Mouse (Mus musculus): ENCODE results near the gene Wnt5b. TPM values are rescaled to one million over a fixed set of nuclear protein-coding genes. Genes with fewer than 3 reads are reported as not detected.

Wnt5b gene
- polyA plus RNA-seq, 1 experiment = 0.04 TPM

DNA sequence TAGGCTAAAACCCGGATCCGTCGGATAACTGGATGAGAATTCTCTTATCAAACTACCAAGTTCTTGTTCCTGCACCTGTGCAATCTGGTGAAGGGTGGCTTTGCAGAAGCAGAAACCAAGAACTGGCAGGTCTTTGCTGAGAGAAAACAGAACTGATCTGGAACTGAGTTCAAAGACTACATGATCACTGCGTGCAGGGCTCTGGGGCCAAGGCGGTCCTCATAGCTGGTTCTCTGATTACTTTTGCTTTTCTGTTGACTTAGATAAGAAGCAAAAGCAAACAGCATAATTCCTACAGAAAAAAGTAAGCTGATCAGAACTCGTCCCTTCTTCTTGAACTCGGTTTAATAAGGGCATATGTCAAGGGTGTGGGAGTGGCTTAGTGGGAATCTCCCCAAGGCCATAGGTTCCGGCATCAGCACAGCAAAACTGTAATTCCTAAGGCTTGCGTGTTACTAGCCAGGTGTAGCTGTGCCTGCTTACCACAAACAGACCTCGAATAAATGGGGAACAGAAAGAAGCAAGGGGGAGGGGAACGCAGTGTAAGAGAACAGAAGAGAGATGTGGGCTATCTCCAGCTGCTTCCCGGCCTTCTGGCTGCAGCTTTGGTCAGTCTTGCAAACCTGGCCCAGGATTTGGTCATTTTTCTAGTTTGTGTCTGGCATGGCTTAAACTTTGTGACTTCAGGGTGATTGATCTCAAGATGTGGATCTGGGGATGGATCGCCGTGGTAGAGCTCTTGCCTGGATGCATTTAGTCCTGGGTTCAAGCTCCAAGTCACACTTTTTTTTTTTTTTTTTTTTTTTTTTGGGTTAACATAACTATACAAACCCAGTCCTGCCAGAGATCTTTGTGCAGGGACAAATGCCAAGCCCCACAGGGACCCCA is 148.5 kb downstream of the Wnt5b start:
- Histone ChIP-seq H3K36me3 (ENCODE audit: control insufficient read depth, insufficient read depth) (no peaks in the 10 kb centered on the region), H3K4me3 (no peak overlapping the region)
- TF ChIP-seq TCF3 (IDR thresholded peaks at IDR 0.05; ENCODE audit: insufficient read length, low read depth) (no peak), TCF12 (IDR thresholded peaks at IDR 0.05; ENCODE audit: insufficient read depth, poor library complexity, severe bottlenecking) (no peak), CEBPB (IDR thresholded peaks at IDR 0.05; ENCODE audit: insufficient read depth, poor library complexity, severe bottlenecking) (no peak), MYOG (IDR thresholded peaks at IDR 0.05; ENCODE audit: control insufficient read depth in 1 of 3, insufficient read depth in 1 of 3, insufficient read length in 2 of 3, low read depth in 2 of 3) (no peak), E2F4 (IDR thresholded peaks at IDR 0.05; ENCODE audit: insufficient read depth) (no peak)

DNA sequence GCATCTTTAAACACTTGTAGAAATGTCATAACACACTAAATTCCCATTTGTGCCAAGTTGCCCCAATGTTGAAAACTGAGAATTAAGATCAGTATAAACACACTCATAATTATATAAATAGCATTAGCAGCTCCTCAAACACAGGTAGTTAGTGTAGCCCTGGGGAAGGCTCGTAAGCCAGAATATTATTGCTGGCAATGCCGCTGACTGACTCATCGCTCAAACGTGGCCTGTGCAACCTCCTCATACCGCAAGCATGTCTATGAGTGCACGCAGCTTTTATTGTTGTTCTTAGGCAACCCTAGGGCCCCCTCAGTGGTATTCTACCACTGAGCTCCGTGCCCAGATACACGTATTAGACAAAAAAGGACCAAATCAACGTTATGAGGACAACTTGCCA is 151.3 kb downstream of the Wnt5b start:
- TF ChIP-seq CEBPB (IDR thresholded peaks at IDR 0.05; ENCODE audit: insufficient read depth, poor library complexity, severe bottlenecking) (peak; percentile 83), E2F4 (IDR thresholded peaks at IDR 0.05; ENCODE audit: insufficient read depth) (no peak), MYOD1 (IDR thresholded peaks at IDR 0.05; ENCODE audit: control insufficient read depth in 1 of 3, insufficient read length in 2 of 3, low read depth in 2 of 3) (peak in 1 of 3 experiments; percentile 31), REST (IDR thresholded peaks at IDR 0.05; ENCODE audit: insufficient read depth, insufficient read length) (no peak), TCF3 (IDR thresholded peaks at IDR 0.05; ENCODE audit: insufficient read length, low read depth) (no peak), SRF (IDR thresholded peaks at IDR 0.05; ENCODE audit: control insufficient read depth, insufficient read length, low read depth) (no peak), TCF12 (IDR thresholded peaks at IDR 0.05; ENCODE audit: insufficient read depth, poor library complexity, severe bottlenecking) (no peak), USF1 (IDR thresholded peaks at IDR 0.05; ENCODE audit: low read depth) (no peak), POLR2AphosphoS2 (IDR thresholded peaks at IDR 0.05; ENCODE audit: insufficient read length, low read depth) (no peak), POLR2A (IDR thresholded peaks at IDR 0.05; ENCODE audit: insufficient read length, low read depth) (no peak), MAX (IDR thresholded peaks at IDR 0.05; ENCODE audit: low read depth) (no peak)
- H3K36me3 ChIP-seq (ENCODE audit: control insufficient read depth, insufficient read depth) = no peaks in the 10 kb centered on the region
- H3ac ChIP-seq (ENCODE audit: control insufficient read depth, insufficient read length) = no peak overlapping the region
- H3K4me3 ChIP-seq = no peak overlapping the region
- peaks cover 2% of the 10 kb centered on the region for H3K79me2 ChIP-seq (ENCODE audit: control insufficient read depth, insufficient read depth)
- H3K4me2 ChIP-seq (ENCODE audit: low read depth) = peak overlapping the region; percentile 80
- no peaks in the 10 kb centered on the region for H3K27me3 ChIP-seq (ENCODE audit: control insufficient read depth, insufficient read depth, insufficient read length)

More for the DNA sequence above, 148.5 kb downstream of the Wnt5b start:
- Histone ChIP-seq H3K4me2 (ENCODE audit: low read depth) (peak overlapping the region; percentile 46), H3ac (ENCODE audit: control insufficient read depth, insufficient read length) (no peak overlapping the region), H3K79me2 (ENCODE audit: control insufficient read depth, insufficient read depth) (no peaks in the 10 kb centered on the region), H3K27me3 (ENCODE audit: control insufficient read depth, insufficient read depth, insufficient read length) (no peaks in the 10 kb centered on the region)

DNA sequence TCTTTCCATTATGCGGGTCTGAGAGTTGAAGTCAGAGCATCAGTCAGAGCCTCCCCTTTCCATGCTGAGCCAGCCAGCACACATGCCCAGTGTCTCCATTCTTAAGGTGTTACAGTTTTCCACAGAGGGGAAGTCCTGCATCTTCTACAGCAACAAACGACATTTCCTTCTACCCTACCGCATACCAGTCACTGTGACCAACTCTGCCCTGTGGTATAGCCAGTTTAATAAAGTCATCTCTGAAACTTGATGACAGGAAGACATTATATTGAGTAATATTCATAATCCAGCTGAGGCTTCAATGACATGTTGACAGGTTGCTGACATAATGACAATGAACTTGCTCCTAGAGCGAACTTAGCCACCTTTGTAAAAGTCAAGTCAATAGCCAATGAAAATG is 153.4 kb downstream of the Wnt5b start:
- peaks cover 24% of the 10 kb centered on the region for H3K79me2 ChIP-seq (ENCODE audit: control insufficient read depth, insufficient read depth)
- no peak for TF ChIP-seq POLR2AphosphoS2 (IDR thresholded peaks at IDR 0.05; ENCODE audit: insufficient read length, low read depth)
- TF ChIP-seq TCF12 (IDR thresholded peaks at IDR 0.05; ENCODE audit: insufficient read depth, poor library complexity, severe bottlenecking) = no peak
- TF ChIP-seq SRF (IDR thresholded peaks at IDR 0.05; ENCODE audit: control insufficient read depth, insufficient read length, low read depth) = no peak
- no peak for TF ChIP-seq E2F4 (IDR thresholded peaks at IDR 0.05; ENCODE audit: insufficient read depth)
- no peak for TF ChIP-seq MAX (IDR thresholded peaks at IDR 0.05; ENCODE audit: low read depth)
- TF ChIP-seq MYOG (IDR thresholded peaks at IDR 0.05; ENCODE audit: control insufficient read depth in 1 of 3, insufficient read depth in 1 of 3, insufficient read length in 2 of 3, low read depth in 2 of 3) = no peak
- TF ChIP-seq POLR2A (IDR thresholded peaks at IDR 0.05; ENCODE audit: insufficient read length, low read depth) = no peak
- TF ChIP-seq TCF3 (IDR thresholded peaks at IDR 0.05; ENCODE audit: insufficient read length, low read depth) = no peak
- no peak for TF ChIP-seq REST (IDR thresholded peaks at IDR 0.05; ENCODE audit: insufficient read depth, insufficient read length)
- no peak for TF ChIP-seq CEBPB (IDR thresholded peaks at IDR 0.05; ENCODE audit: insufficient read depth, poor library complexity, severe bottlenecking)
- TF ChIP-seq MYOD1 (IDR thresholded peaks at IDR 0.05; ENCODE audit: control insufficient read depth in 1 of 3, insufficient read length in 2 of 3, low read depth in 2 of 3) = no peak
- TF ChIP-seq USF1 (IDR thresholded peaks at IDR 0.05; ENCODE audit: low read depth) = no peak

DNA sequence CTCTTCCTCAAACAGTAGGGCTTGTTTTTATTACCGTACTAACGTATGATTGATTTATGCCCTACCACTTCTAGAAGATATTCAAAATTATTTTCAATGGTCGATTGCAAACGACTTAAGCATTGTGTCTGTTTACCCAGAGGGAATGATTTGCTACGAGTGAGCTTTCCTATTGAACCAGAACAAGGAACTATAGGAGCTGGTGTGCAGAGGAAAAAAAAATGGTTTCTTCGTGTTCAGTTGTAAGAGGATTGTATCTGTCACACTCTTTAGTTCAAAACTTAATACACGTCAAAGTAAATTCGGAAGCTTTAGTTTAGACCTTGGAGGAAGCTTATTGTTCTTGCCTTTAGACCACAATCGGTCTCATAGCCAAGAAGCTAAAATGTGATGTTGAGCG is 155.1 kb downstream of the Wnt5b start:
- Histone ChIP-seq H3ac (ENCODE audit: control insufficient read depth, insufficient read length) (peak overlapping the region; percentile 96), H3K27me3 (ENCODE audit: control insufficient read depth, insufficient read depth, insufficient read length) (no peaks in the 10 kb centered on the region), H3K79me2 (ENCODE audit: control insufficient read depth, insufficient read depth) (peaks cover 40% of the 10 kb centered on the region), H3K36me3 (ENCODE audit: control insufficient read depth, insufficient read depth) (no peaks in the 10 kb centered on the region), H3K4me3 (peak overlapping the region; percentile 52), H3K4me2 (ENCODE audit: low read depth) (peak overlapping the region; percentile 92)
- TF ChIP-seq TCF12 (IDR thresholded peaks at IDR 0.05; ENCODE audit: insufficient read depth, poor library complexity, severe bottlenecking) (no peak), MAX (IDR thresholded peaks at IDR 0.05; ENCODE audit: low read depth) (no peak), POLR2A (IDR thresholded peaks at IDR 0.05; ENCODE audit: insufficient read length, low read depth) (no peak), MYOG (IDR thresholded peaks at IDR 0.05; ENCODE audit: control insufficient read depth in 1 of 3, insufficient read depth in 1 of 3, insufficient read length in 2 of 3, low read depth in 2 of 3) (no peak), MYOD1 (IDR thresholded peaks at IDR 0.05; ENCODE audit: control insufficient read depth in 1 of 3, insufficient read length in 2 of 3, low read depth in 2 of 3) (no peak), USF1 (IDR thresholded peaks at IDR 0.05; ENCODE audit: low read depth) (no peak), TCF3 (IDR thresholded peaks at IDR 0.05; ENCODE audit: insufficient read length, low read depth) (no peak), SRF (IDR thresholded peaks at IDR 0.05; ENCODE audit: control insufficient read depth, insufficient read length, low read depth) (no peak), POLR2AphosphoS2 (IDR thresholded peaks at IDR 0.05; ENCODE audit: insufficient read length, low read depth) (no peak), REST (IDR thresholded peaks at IDR 0.05; ENCODE audit: insufficient read depth, insufficient read length) (no peak), E2F4 (IDR thresholded peaks at IDR 0.05; ENCODE audit: insufficient read depth) (no peak), CEBPB (IDR thresholded peaks at IDR 0.05; ENCODE audit: insufficient read depth, poor library complexity, severe bottlenecking) (no peak)

More for the DNA sequence above, 153.4 kb downstream of the Wnt5b start:
- no peak overlapping the region for H3K4me3 ChIP-seq
- H3K27me3 ChIP-seq (ENCODE audit: control insufficient read depth, insufficient read depth, insufficient read length) = no peaks in the 10 kb centered on the region
- H3K4me2 ChIP-seq (ENCODE audit: low read depth) = no peak overlapping the region
- H3K36me3 ChIP-seq (ENCODE audit: control insufficient read depth, insufficient read depth) = no peaks in the 10 kb centered on the region
- H3ac ChIP-seq (ENCODE audit: control insufficient read depth, insufficient read length) = no peak overlapping the region

Measured in myocyte (in vitro differentiated cells).